Mouse (Mus musculus) small intestine, adult 2 months (tissue): ENCODE measurements at regions not wholly inside any gene's neighbourhood (a gene's known extent, or its start where the extent isn't known, plus 50 kb on each side); places are given as distances from the start of the nearest gene placed in this dataset.

Experiments
- CTCF ChIP-seq: fragments of 200-500 bp; IDR thresholded peaks from 2 replicates; pipeline ENCODE4 v1.5.1; 2012; ENCODE audit warnings: low read depth, mild to moderate bottlenecking, control low read depth, inconsistent platforms, low read length, moderate library complexity, mixed read lengths; ENCODE audit not compliant: insufficient replicate concordance, insufficient read length; ENCODE audit errors: extremely low read depth
- POLR2A ChIP-seq: fragments of 200-500 bp; IDR thresholded peaks from 2 replicates; pipeline ENCODE4 v1.6.1; 2012; ENCODE audit warnings: low read depth, mild to moderate bottlenecking, control low read depth, inconsistent platforms, low read length, moderate library complexity

- TF ChIP-seq POLR2A (no peak), CTCF (no peak)
Measured at GRCm38 (mm10) chr7:36155159-36155558, 352.4 kb upstream of the Zfp507 start.
